20 mouse cellular contexts compared by ENCODE assay signal in genomic region chr10:116922161-116922560, GRCm38 (mm10). TPM values are rescaled to one million over a fixed set of nuclear protein-coding genes. Genes with fewer than 3 reads are reported as not detected.
"Had no signal": no experiment of that assay in that cellular context is flagged by ENCODE, and none has a peak within 500 bp of the region (broad histone marks: within the 10 kb centered on the region; RNA-seq: fewer than 3 reads in every experiment).

No protein-coding gene starts in this region.

- H3K27me3 ChIP-seq: limb, embryonic 12.5 days; midbrain, embryonic 12.5 days; neural tube, embryonic 12.5 days; stomach, embryonic 15.5 days had no signal

- H3K4me1 ChIP-seq: limb, embryonic 12.5 days; midbrain, embryonic 12.5 days; neural tube, embryonic 12.5 days; stomach, embryonic 15.5 days had no signal

- H3K4me3 ChIP-seq: left cerebral cortex, adult 2 months; limb, embryonic 12.5 days; midbrain, embryonic 12.5 days; myocyte; neural tube, embryonic 12.5 days; stomach, embryonic 15.5 days had no signal

- ATAC-seq: intestine, postnatal 0 days had no signal

- H3K4me2 ChIP-seq: limb, embryonic 12.5 days; midbrain, embryonic 12.5 days; neural tube, embryonic 12.5 days; stomach, embryonic 15.5 days had no signal

- H3K9me3 ChIP-seq: limb, embryonic 12.5 days; midbrain, embryonic 12.5 days; neural tube, embryonic 12.5 days; stomach, embryonic 15.5 days had no signal

- H3K9ac ChIP-seq: limb, embryonic 12.5 days; liver, embryonic 14.5 days; midbrain, embryonic 12.5 days; neural tube, embryonic 12.5 days; stomach, embryonic 15.5 days had no signal

- DNase-seq: kidney, adult 8-10 months; kidney, postnatal 25 days; liver; lung, postnatal 14 days had no signal

- H3K27ac ChIP-seq: left cerebral cortex, adult 2 months; limb, embryonic 12.5 days; liver, embryonic 14.5 days; midbrain, embryonic 12.5 days; neural tube, embryonic 12.5 days; stomach, embryonic 15.5 days had no signal

RNA-seq across cellular contexts. Expression of gene Myrfl, which starts 25.4 kb away (rescaled TPM):
- total RNA-seq: megakaryocyte-erythroid progenitor cell, adult 5-6 weeks had no signal
- polyA plus RNA-seq: liver, embryonic 14.5 days had no signal

RNA-seq across cellular contexts. Expression of gene Gm10271, which starts 50.2 kb away (rescaled TPM):
- total RNA-seq: layer of hippocampus, postnatal 25 days; left cerebral cortex, adult 2 months; left cerebral cortex, postnatal 36 days; megakaryocyte-erythroid progenitor cell, adult 5-6 weeks; midbrain, postnatal 0 days; neutrophil, adult 5-6 weeks had no signal
- polyA plus RNA-seq: intestine, postnatal 0 days; kidney, embryonic 16.5 days; limb, embryonic 12.5 days; liver, embryonic 14.5 days; midbrain, embryonic 12.5 days; midbrain, postnatal 0 days; myocyte; neural tube, embryonic 12.5 days; stomach, embryonic 15.5 days; testis, adult 2 months; thymus, postnatal 0 days had no signal
